Mouse (Mus musculus) olfactory bulb, adult 2 months (tissue): ENCODE results near the gene Sema3a.

ENCODE experiments used
- CTCF ChIP-seq: fragments of 200-500 bp; IDR thresholded peaks from 2 replicates; pipeline ENCODE4 v1.5.1; 2012; ENCODE audit warnings: low read depth, mild to moderate bottlenecking, low read length, moderate library complexity; ENCODE audit not compliant: insufficient read depth
- POLR2A ChIP-seq: fragments of 200-500 bp; IDR thresholded peaks from 2 replicates; pipeline ENCODE4 v1.6.1; 2012; ENCODE audit warnings: mild to moderate bottlenecking, low read depth, low read length, moderate library complexity; ENCODE audit not compliant: insufficient read depth

GRCm38 (mm10) chr5:13428702-13429101 lies 303.5 kb downstream of the Sema3a start:
- no peak for TF ChIP-seq CTCF
- no peak for TF ChIP-seq POLR2A
